Mouse (Mus musculus) adrenal gland, adult 10 weeks (tissue): ENCODE data around the gene Cdkal1. TPM values are rescaled to one million over a fixed set of nuclear protein-coding genes. Genes with fewer than 3 reads are reported as not detected.

Source experiments
- polyA plus RNA-seq: library from polyadenylated mRNA; stranded (reverse); fragments of 350-450 nt; fragmentation: Illumina TruSeq; extraction: RNeasy Lipid Tissue Mini Kit (QIAGEN cat#74804); gene quantifications from one replicate; pipeline ENCODE4 v1.2.3, GENCODE M21; 2014; ENCODE audit warnings: low read depth, low replicate concordance

Cdkal1 gene
- polyA plus RNA-seq = 28.5 TPM

GRCm38 (mm10) chr13:29855281-29856031 is at the start of gene Cdkal1:
TSS of gene Cdkal1 (minus strand) at chr13:29855674.

Other genes with a start within 250 kb of the Cdkal1 start
- 15.0 TPM for gene E2f3, start 130.4 kb upstream of the Cdkal1 start, polyA plus RNA-seq